Mouse (Mus musculus) testis, postnatal 14 days (tissue): ENCODE measurements around the gene Dscam.
A peak's percentile ranks its signal among the peaks of the same experiment; 100 is the strongest.

ENCODE experiments used
- DNase-seq: peaks from one replicate; pipeline ENCODE4 v3.0.0; 2021; ENCODE audit warnings: low spot score

The Dscam gene

DNA sequence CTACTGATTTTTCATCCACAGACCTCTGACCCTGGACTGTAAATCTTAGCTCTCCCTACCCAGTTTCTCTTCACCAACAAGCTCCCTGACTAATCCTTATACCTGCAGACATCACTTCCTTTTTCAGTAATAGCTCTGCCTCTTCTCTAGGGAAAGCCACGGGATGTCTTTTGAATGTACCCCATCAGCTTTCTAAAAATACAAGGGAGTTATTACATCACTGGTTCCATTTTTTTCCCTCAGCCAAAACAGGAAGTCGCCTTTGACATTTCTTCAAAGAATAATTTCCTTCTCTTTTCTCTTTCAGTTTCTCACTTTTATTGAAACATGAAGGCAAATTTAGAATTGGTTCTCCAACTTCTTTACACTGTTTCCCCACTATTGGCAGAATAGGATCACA lies 67.5 kb downstream of the Dscam start:
- DNase-seq, result no peak

DNA sequence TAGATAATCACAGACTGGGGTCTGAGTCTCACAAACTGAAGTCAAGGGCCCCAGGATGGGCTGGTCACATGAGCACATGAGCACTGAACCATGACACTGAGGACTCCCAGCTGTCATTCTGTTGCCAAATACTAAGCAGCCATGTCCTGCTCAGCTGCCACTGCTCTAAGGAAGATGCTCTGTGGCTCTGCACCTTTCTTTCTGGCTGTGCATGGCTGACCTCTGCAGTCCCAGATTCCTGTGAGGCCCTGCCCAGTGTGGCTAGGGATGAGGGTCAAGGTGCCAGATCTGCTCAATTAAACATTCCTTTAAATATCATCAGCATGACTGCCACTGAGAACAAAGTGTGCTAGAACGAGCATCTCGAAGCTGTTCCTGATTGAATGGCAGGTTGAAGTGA lies 70.5 kb downstream of the Dscam start:
- DNase-seq, result no peak

DNA sequence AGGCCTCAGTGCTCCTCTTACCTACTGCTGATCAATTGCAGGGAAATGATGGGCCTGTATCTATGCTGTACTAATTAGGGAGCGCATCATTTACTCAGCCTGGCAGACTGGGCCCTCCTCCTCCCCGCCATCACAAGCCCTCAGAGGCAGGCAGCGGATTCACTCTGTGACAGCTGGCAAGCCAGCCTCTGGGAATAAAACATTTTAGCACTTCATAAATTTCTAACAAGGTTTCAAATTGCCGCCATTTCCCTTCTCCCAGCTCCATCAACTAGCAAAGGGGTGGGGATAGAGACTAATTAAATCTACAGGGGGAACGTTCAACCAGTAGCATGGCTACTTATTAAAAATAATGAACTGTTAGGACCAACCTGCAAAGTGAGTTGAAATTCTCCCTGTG lies 72.0 kb downstream of the Dscam start:
- no peak for DNase-seq

DNA sequence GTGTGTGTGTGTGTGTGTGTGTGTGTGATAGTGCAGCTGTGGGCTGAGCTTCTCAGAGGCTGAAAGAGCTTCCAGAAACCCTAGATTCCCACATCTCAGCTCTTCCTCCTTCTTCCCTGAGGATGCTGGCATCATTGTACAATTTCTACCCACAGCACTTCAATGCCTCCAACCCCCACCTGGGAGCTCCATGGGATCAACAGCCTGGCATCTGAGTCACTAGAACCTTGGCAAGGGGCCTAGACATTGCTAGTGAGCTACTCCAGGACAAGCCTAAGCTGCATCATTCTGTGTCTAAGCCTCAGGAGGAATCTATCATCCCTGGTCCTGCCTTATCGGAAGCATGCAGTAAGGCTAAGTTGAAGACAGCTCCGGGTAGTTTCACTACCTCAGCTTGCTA lies 73.8 kb downstream of the Dscam start:
- DNase-seq, result no peak

DNA sequence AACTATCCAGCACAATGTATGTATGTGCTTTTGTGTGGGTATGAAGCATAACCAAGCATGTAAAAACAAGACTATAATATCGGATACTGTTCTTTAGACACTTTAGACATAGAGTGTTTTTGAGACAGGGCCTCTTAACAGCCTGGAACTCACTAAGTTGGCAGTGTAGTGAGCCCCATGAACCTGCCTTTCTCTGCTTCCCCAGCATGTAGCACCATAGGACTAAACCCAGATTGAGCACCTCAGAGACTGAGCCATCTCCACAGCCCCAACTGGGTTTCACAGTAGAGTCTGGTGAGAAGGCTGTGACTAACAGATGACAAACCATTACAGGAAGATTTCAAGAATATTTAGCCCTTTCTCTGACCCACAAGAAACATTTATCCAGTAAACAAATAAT lies 75.1 kb downstream of the Dscam start:
- DNase-seq, result no peak

DNA sequence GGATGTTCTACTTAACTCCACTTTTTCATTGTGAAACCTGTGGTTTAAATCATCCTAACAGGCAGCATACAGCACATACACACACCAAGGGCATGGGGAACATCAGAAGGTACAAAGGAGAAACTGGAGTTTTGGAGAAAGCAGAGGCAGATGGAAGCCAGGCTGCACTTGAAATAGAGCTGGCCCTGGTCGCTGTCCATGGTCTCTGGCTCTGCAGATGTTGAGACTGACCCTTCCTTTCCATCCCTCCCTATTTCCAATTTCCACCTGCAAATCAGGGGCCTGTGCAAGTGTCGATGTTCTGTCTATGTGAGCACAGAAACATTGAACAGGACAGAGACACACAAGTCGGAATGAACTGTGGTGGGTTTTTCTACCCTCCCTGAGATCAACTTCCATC lies 81.2 kb downstream of the Dscam start:
- no peak for DNase-seq

DNA sequence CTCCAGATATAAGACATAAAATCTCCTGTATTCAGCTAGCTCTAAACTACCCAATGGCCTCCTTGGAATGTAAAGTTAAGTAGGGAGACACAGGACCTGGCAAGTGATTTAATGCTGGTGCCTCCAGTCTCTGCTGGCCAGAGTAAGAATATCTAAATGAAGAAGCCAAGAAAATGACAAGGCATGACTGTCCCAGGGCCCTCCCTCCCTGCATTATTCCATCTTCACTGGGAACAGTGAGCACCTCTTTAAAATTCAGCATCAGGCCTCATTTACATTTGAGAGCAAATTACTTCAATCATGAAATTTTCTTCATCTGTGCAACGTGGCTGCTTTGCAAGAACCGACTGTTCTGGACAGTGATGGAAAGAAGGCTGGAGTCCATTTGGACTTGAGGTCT lies 86.9 kb downstream of the Dscam start:
- DNase-seq, result no peak

DNA sequence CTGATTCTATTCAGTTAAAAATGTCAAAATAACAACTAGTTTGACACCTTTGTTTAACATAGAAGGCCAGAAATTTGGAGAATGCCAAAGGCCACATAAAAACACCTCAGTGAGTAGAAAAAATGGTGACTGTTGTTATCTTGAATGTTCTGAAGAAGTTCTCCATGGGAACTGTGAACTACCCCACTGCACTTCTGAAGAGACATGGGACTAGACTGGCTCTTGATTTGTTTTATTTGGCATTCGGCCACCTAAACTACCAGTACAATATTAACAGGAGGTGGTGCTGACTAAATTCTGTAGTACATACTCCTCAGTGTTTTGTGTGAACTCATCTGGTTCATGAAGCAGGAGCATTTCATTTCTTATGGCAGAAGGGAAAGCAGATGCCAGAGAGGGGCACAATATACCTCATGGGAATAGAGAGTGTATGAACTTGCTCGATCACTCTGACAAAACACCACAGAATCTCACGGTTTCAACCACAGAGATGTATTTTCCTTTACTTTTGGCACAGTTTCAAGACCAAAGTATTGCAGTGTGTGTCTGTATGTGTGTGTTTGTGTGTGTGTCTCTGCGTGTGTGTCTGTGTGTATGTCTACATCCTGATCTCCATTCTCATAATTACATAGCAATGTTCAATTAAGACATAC lies 94.5 kb downstream of the Dscam start:
- DNase-seq, result no peak

DNA sequence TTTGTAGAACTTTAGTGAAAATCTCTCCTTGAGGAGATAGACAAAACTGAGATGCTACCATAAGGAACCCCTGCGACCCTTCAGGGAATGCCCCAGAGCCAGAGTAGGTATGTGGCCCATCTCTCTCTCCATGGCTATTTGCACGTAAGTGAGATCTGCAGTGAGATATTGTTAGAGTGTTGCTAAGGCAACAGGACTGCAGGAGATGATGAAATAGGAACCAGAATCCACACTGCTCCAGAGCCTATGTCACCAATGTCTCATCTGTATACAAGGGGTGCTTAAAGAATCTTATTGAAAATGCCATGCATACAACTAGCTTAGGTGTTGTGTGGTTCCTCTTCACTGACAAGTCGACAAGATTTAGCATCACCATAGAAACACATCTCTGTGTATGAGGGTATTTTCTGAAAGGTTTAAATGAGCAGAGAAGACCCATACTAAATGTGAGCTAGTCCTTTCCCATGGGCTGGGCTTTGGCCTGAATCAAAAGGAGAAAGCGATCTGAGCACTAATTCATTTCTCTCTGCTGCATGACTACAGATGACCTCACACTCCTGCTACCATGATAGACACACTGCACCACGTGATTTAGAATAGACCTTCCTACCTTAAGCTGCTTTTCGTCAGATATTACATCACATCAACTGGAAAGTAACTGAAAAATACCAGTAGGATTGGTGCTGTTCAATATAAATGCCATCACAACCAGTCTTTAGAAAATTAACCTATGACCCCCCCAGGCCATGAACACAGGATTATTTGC lies 95.2 kb downstream of the Dscam start:
- no peak for DNase-seq

DNA sequence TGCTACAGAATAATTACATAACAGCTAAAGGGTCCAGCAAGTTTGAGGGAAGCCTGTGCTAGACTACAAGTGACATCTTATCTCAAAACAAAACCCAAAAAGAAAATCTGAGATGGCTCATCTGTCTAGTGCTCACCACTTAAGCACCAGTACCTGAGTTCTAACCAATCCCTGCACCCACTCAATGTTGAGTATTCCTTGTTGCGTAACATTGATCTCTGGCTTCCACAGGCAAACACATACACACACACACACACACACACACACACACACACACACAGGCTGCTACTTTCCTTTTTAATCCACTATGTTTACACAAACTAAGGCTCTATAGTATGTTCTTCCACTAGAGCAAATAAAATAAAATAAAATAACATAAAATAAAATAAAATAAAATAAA lies 96.7 kb downstream of the Dscam start:
- DNase-seq, result no peak

DNA sequence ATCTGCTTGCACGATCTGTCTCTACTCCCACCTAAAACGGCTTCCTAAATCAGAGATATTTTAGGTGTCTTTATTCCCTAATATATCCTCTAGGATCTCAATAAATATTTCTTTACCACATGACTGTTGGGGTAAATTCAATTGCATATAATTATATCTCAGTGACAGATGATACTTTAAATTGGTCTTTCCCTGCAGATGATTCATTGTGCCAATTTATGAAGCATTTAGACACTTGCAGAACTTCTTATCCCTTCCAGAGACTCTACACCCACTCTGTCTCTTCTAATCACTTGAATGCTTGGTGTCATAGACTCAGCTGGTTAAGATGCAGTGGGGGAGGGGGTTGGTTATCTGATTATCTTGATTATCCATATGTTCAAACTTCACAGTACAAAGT lies 97.9 kb downstream of the Dscam start:
- DNase-seq, result no peak

DNA sequence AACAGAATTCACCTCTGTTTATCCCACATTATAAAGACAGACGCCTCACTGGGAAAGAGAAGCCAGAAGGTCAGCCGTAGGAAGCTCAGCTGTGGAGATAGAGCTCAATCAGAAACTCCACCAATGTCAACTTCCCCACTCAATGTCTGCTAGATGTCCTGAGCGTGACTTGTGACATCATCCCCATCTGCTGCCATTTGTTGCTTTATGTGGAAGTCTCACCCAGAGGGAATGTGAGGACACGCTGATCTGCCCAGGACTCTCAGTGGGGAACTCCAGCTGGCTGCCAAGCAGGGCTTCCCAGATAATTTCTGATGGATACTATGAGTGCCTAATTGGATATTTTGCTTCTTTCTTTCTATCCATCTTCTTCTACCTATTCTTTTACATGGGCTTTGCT lies 103.7 kb downstream of the Dscam start:
- no peak for DNase-seq

DNA sequence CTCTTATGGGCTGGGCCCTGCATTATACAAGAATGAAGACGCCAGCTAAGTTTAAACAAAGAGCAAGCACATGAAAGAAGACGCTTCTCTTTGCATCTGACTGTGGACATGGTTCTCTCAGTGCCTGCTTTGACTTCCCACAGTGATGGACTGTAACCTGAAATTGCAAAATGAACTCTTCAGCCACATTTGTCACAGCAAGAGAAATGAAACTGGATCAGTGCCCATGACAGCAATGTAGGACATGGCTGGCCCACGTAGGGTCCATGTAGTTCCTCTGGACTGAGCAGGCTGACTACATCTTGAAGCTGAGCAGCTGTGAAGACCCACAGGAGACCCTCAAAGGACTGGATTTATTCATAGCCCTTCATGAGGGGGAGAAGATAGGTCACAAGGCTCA lies 108.3 kb downstream of the Dscam start:
- DNase-seq, result no peak

DNA sequence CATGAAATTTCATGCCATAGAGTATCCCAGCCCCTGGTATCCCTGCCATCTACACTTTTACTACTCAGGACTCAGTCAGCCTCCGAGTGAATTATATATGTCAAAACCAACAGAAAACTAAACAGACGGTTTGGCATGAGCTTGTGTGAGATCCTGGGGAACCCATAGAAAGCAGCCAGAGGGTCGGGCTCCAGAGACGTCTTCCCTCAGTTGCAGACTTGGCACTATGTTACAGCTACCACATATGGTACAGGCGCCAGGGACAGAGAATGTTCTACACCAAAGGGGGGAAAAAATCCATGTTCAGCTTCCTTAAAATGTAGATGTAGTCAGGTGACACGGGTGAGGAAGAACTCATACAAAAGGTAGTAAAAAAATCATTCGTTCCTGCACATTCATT lies 109.2 kb downstream of the Dscam start:
- DNase-seq, result no peak

DNA sequence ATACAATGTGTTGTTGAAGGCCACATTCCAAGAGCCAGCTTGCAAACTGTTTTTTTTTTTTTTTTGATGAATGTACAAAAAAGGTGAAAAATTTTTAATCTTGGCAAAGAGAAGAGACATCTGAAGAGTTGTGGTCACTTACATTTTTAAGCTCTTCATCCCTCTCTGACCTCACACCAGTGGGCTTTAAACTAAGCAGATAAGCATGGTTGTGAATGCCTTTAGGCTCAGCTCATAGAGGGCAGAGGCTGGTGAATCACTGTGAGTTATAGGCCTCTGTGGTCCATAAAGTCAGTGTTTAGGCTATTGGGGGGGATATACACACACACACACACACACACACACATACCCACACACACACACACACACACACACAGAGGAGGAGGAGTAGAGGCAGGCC lies 109.8 kb downstream of the Dscam start:
- no peak for DNase-seq

DNA sequence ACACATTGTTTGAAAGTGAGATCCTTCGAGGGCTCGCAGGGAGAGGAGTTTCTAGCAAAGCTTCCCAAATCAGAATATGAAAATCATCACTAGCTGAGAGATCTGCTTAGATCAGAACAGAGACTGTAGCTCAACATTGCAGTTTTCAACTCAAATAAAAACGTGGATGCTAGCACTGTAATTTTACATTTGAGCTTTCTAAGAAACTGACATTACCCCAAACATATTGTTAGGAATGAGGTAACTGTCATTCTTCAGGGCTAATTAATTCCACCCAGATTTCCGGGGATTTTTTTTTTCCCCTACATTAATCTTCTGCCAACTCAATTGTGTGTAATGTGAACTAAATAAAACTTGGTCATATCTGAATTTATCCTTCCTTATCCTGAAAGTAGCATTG lies 110.3 kb downstream of the Dscam start:
- DNase-seq, result no peak

DNA sequence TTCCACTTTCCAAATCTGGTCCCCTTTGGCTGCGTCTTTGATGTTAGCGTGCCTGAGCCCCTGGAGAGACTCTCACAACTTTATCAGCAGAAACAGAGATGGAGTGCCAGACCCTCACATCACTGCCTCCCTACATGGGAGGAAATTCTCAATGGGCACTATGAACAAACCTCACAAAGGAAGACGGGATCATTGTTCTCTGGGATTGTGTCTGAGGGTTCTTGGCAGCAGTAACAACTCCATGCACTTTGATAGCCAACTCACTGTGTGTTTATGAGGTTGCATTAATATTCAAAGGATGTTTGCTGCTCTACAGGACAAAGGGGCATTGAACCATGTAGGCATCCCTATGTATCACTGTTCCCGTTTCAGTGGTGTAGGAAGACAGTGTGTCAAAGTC lies 135.3 kb downstream of the Dscam start:
- no peak for DNase-seq

DNA sequence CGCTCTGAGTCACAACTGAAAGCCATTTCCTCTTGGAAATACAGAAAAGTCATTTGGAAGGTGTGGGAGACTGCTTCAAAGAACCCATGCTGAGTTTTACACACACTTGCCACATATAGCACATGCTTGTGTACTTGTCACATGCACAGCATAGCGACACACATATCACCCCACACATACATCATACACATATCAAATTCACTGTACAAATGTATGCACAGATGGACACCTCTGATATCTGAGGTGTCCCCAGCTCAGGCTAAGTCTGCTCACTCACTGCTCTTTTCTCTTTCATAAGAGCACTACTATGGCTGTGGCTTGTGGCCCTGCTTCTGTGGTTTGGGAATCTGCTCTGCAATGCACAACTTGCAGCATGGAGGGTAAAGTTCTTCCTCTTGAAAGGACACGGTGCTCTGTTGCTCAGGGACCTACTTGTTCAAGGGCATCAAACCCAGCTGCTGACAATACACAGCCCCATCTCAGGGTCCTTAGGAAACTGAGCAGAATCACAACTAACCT lies 137.0 kb downstream of the Dscam start:
- no peak for DNase-seq

DNA sequence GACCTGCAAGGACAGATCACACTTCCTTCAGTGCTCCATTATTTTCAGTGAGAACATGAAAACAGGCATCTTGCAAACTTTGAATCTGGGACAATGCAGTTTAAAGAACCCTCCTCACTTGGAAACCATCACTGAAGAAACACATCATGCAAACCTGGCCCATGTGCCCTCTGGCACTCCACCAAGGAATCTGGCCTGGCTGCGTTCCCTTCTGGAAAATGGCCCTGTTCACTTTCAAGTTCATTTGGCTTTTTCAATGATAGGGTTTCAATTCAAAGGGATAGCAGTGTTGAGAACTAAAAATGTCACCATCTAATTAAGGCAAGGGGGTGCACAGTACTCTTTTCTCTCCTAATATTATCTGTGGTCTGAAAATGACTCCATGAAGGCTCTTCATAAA lies 142.9 kb downstream of the Dscam start:
- no peak for DNase-seq

DNA sequence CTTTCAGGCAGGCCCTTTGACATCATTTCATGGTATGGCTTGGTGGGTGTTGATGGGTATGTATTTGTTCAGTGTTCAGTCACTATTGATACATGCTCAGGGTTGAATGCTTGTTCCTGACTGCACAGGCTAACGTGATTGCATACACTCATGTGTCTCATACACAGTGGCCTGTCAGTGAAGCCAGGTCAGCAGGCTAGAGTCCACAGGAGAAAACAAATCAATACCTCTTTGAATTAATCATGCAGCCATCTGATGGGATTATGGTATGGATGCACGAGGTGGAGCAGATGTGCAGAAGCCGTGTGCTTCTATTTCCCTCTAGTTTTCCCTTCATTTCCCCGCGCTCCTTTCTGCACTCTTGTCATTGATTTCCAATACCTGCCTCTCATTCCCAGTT lies 143.7 kb downstream of the Dscam start:
- DNase-seq, result no peak

DNA sequence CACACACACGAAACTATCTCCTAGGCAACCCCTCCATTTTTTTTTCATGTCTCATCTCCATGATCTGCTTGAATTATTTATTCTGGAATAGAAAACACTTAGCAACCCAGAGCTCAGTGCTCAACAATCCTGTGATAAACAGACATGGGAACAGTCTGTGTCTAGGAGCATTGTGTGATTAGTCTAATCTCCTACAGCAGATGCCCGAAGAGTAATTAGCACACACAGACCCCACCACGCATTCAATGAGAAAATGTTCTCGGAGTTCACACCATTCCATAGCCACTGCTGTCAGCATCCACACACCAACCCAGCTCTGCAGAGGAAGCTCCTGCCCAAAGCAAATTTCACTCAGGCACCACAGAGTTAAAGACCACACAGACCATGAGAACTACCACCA lies 146.1 kb downstream of the Dscam start:
- DNase-seq, result peak; percentile 6

DNA sequence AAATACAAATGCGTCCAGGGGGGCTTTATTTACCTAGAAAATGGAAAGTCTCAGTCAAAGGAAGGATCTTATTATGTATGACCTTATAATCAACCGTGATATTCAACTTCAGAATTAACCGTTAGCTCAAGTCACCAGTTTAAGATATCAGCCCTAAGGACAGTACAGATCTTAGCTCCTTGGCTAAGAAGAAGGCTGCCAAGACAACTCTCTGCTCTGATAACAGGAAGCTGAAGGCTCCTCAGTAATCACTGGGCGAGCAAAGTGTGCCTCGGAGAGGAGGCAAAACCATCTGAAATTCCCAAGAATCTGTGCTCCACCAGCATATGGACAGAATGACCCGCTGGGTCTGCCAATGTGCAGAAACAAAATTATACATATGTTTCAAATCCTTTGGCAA lies 149.1 kb downstream of the Dscam start:
- no peak for DNase-seq

DNA sequence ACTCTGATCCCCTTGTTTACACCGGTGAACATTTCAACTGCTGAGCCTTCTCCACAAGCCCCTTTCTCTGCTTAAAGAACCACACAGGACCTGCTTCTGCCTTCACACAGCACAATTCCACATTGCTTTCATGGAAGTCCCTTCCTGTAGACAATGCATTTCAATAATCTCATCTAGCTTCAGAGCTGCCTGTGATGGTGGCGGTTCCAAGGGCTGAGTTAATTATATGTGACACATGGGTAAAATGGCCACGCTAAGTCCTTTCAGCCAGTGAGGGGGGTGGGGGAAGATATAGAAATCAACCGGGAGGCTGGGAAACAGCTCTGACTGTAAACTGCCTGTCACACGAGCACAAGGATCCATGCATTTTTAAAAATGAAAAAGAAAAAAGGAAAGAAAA lies 152.2 kb downstream of the Dscam start:
- DNase-seq, result no peak

DNA sequence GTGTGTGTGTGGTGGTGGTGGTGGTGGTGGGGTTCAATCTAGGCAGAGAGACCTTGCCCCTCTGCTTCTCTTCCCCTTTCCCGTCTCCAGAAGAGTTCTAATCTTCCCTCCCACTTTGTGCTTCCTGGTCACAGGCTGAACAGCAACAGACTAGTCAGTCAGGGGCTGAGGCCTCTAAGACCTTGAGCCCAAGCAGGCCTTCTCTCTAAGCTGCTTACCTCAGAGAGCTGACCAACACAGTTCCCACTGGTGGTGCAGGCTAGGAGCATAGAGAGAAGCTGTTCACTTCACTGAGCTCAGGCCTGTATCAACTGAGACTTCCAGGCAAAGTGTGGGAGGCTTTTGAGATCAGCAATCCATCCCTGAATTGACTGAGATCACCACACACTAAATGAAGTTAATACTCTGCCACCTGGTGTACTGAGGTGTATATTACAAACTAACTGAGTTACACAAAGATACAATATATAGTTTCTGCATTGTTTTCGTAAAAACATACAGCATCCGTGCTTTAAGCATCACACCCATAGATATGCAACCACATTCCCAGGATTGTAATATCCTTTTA lies 153.3 kb downstream of the Dscam start:
- no peak for DNase-seq
